ENCODE assay signal across 22 mouse cellular contexts in the genomic region with DNA sequence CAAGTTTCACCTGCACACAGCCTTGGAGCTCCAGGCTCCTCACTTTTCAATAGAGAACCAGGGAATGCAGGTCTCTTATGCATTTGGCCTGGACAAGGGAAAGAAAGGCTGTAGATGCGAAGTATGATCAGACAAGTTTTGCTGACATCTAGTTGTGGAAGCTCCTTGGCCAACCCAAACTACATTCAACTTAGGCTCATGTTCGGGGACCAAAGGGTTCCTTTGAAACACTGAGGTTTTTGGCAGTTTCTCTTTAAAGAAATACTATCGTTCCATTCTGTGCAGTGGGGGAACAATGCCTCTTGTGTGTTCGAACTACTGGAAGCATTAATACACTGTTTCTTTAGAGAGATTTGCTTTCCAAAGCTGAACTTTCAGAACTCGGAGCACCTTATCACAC.
A peak's percentile ranks its signal among the peaks of the same experiment; 100 is the strongest.
DNase-seq lines count a peak whose midpoint lies in the region; ATAC-seq and TF ChIP-seq lines count a peak whose summit lies in the region.
"Had no signal": no experiment of that assay in that cellular context is flagged by ENCODE, and none has a peak within 500 bp of the region (broad histone marks: within the 10 kb centered on the region; RNA-seq: fewer than 3 reads in every experiment).

No protein-coding gene starts in this region.

- TF ChIP-seq CTCF in kidney, postnatal 0 days (IDR thresholded peaks at IDR 0.05; ENCODE audit: low read depth), result no peak
- TF ChIP-seq CTCF in CH12.LX (conservative IDR thresholded peaks at IDR 0.05 in 1 of 2, IDR thresholded peaks at IDR 0.05 in 1 of 2; ENCODE audit: low read depth in 2 of 2, low read length in 2 of 2), result no peak
- no peak for TF ChIP-seq CTCF in midbrain, postnatal 0 days (IDR thresholded peaks at IDR 0.05)

- no peak for TF ChIP-seq EP300 in CH12.LX (IDR thresholded peaks at IDR 0.05; ENCODE audit: low read length)

- no peak overlapping the region for H3K4me3 ChIP-seq in kidney, postnatal 0 days (replicated peaks; ENCODE audit: low read depth, low read length)
- H3K4me3 ChIP-seq in CH12.LX (replicated peaks in 1 of 3; ENCODE audit: low read depth in 2 of 3, low read length in 2 of 3, poor library complexity in 1 of 3), result no peak overlapping the region
- no peak overlapping the region for H3K4me3 ChIP-seq in limb, embryonic 14.5 days (replicated peaks; ENCODE audit: low read length)
- no peak overlapping the region for H3K4me3 ChIP-seq in midbrain, postnatal 0 days (ENCODE audit: low read depth, low read length)
- H3K4me3 ChIP-seq: embryonic facial prominence, embryonic 12.5 days; embryonic facial prominence, embryonic 15.5 days; hindbrain, embryonic 12.5 days; hindbrain, embryonic 15.5 days had no signal

- H3K79me2 ChIP-seq in CH12.LX (replicated peaks; ENCODE audit: control insufficient read depth, extremely low read depth, insufficient read depth, poor library complexity, severe bottlenecking), result no peaks in the 10 kb centered on the region

- 0 out of 2 replicates have a peak overlapping the region, but pooled peaks have one; percentile 72 for H3K27ac ChIP-seq in kidney, postnatal 0 days
- no peak overlapping the region for H3K27ac ChIP-seq in CH12.LX (ENCODE audit: insufficient read depth, low read depth)
- 0 out of 2 replicates have a peak overlapping the region, but pooled peaks have one; percentile 19 for H3K27ac ChIP-seq in limb, embryonic 14.5 days (replicated peaks; ENCODE audit: low read depth, low read length)
- no peak overlapping the region for H3K27ac ChIP-seq in midbrain, postnatal 0 days (ENCODE audit: low read depth, low read length)
- H3K27ac ChIP-seq: embryonic facial prominence, embryonic 15.5 days; gastrocnemius, adult 2 months; hindbrain, embryonic 15.5 days had no signal

- dilution Hi-C loops in CH12.LX (cut with MboI; ENCODE audit: extremely low pct_ligation_motif_present, extremely low pct_unique_long_range_greater_than_20kb, low sequenced_read_pairs), result no loop called here

- DNase-seq in kidney, postnatal 0 days (ENCODE audit: low spot score), result no peak
- no peak for DNase-seq in kidney, postnatal 36 days
- DNase-seq in CH12.LX (ENCODE audit: extremely low read depth), result no peak
- DNase-seq in limb, embryonic 14.5 days (ENCODE audit: low spot score), result no peak
- no peak for DNase-seq in midbrain, postnatal 0 days (ENCODE audit: low spot score)
- DNase-seq in left cerebral cortex, adult 18-20 months (ENCODE audit: low spot score in 2 of 2), result no peak
- DNase-seq: adrenal gland, adult 8-10 months; adrenal gland, postnatal 36 days; B cell, adult 2 months; cerebellum, adult 18-20 months; cerebellum, adult 9-10 months; cerebellum, postnatal 14 days; forebrain, postnatal 0 days; gastrocnemius, postnatal 14 days had no signal

- 84% methylated on average over 5 of the region's 5 CpGs for WGBS in kidney, postnatal 0 days
- WGBS in limb, embryonic 14.5 days, result 66% methylated on average over 5 of the region's 5 CpGs
- WGBS in midbrain, postnatal 0 days, result 68% methylated on average over 5 of the region's 5 CpGs

- no peak for ATAC-seq in kidney, postnatal 0 days (replicated peaks; ENCODE audit: low FRiP score, low read depth)
- no peak for ATAC-seq in limb, embryonic 14.5 days (ENCODE audit: low FRiP score, low read depth)
- ATAC-seq in midbrain, postnatal 0 days (ENCODE audit: low FRiP score), result no peak
- ATAC-seq: activated CD4-positive, CD25-positive, alpha-beta regulatory T cell, adult 4 months; forebrain, embryonic 14.5 days; forebrain, postnatal 0 days had no signal

- no peaks in the 10 kb centered on the region for H3K36me3 ChIP-seq in kidney, postnatal 0 days (ENCODE audit: insufficient read depth, low read length)
- no peaks in the 10 kb centered on the region for H3K36me3 ChIP-seq in CH12.LX (replicated peaks in 1 of 2; ENCODE audit: control insufficient read depth in 1 of 2, insufficient read depth in 1 of 2, low read length in 1 of 2)
- H3K36me3 ChIP-seq in limb, embryonic 14.5 days (ENCODE audit: control insufficient read depth, insufficient read depth, low read length), result no peaks in the 10 kb centered on the region
- no peaks in the 10 kb centered on the region for H3K36me3 ChIP-seq in midbrain, postnatal 0 days (ENCODE audit: insufficient read depth, low read length)
- H3K36me3 ChIP-seq: embryonic facial prominence, embryonic 12.5 days; embryonic facial prominence, embryonic 15.5 days; hindbrain, embryonic 12.5 days; hindbrain, embryonic 15.5 days had no signal

- no peaks in the 10 kb centered on the region for H3K9me3 ChIP-seq in kidney, postnatal 0 days (replicated peaks; ENCODE audit: low read length)
- H3K9me3 ChIP-seq in CH12.LX (replicated peaks; ENCODE audit: low read length), result no peaks in the 10 kb centered on the region
- no peaks in the 10 kb centered on the region for H3K9me3 ChIP-seq in limb, embryonic 14.5 days (ENCODE audit: control insufficient read depth, low read length)
- H3K9me3 ChIP-seq in midbrain, postnatal 0 days (ENCODE audit: low read length), result no peaks in the 10 kb centered on the region
- H3K9me3 ChIP-seq: embryonic facial prominence, embryonic 12.5 days; embryonic facial prominence, embryonic 15.5 days; hindbrain, embryonic 12.5 days; hindbrain, embryonic 15.5 days had no signal

- H3K4me1 ChIP-seq in kidney, postnatal 0 days (replicated peaks; ENCODE audit: insufficient read depth, low read length), result peaks cover 17% of the 10 kb centered on the region
- peaks cover 0 to 2% of the 10 kb centered on the region in 2 experiments; a peak in 1 of 4 replicates for H3K4me1 ChIP-seq in CH12.LX (ENCODE audit: control insufficient read depth in 1 of 2, insufficient read depth in 2 of 2)
- H3K4me1 ChIP-seq in limb, embryonic 14.5 days (ENCODE audit: control insufficient read depth, insufficient read depth, low read length), result no peaks in the 10 kb centered on the region
- no peaks in the 10 kb centered on the region for H3K4me1 ChIP-seq in midbrain, postnatal 0 days (ENCODE audit: insufficient read depth, low read length)
- H3K4me1 ChIP-seq: hindbrain, embryonic 15.5 days had no signal

- in situ Hi-C loops in CH12.LX (cut with MboI; ENCODE audit: low pct_ligation_motif_present, low pct_unique_long_range_greater_than_20kb, low sequenced_read_pairs), result no loop called here

- H3K4me2 ChIP-seq in kidney, postnatal 0 days (ENCODE audit: low read length), result 0 out of 2 replicates have a peak overlapping the region, but pooled peaks have one; percentile 51
- peak overlapping the region; percentile 85 for H3K4me2 ChIP-seq in CH12.LX (ENCODE audit: insufficient read depth, low read depth, poor library complexity, severe bottlenecking)
- H3K4me2 ChIP-seq in limb, embryonic 14.5 days (replicated peaks; ENCODE audit: low read depth, low read length, severe bottlenecking), result no peak overlapping the region
- no peak overlapping the region for H3K4me2 ChIP-seq in midbrain, postnatal 0 days (ENCODE audit: low read depth, low read length, poor library complexity, severe bottlenecking)
- H3K4me2 ChIP-seq: embryonic facial prominence, embryonic 12.5 days; embryonic facial prominence, embryonic 15.5 days; heart, embryonic 11.5 days; hindbrain, embryonic 12.5 days; hindbrain, embryonic 15.5 days had no signal

- no peak for TF ChIP-seq POLR2A in CH12.LX (IDR thresholded peaks at IDR 0.05; ENCODE audit: low read depth, low read length)
- no peak for TF ChIP-seq POLR2A in limb, embryonic 14.5 days (IDR thresholded peaks at IDR 0.05; ENCODE audit: borderline replicate concordance, extremely low read depth, insufficient read depth, insufficient read length)

- TF ChIP-seq RAD21 in CH12.LX (IDR thresholded peaks at IDR 0.05; ENCODE audit: low read depth, low read length), result no peak

- no peak overlapping the region for H3K9ac ChIP-seq in kidney, postnatal 0 days (ENCODE audit: low read depth, low read length)
- H3K9ac ChIP-seq in CH12.LX (ENCODE audit: insufficient read depth, low read depth), result no peak overlapping the region
- no peak overlapping the region for H3K9ac ChIP-seq in limb, embryonic 14.5 days (ENCODE audit: low read depth, low read length, severe bottlenecking)
- H3K9ac ChIP-seq in midbrain, postnatal 0 days (replicated peaks; ENCODE audit: low read length, poor library complexity, severe bottlenecking), result no peak overlapping the region
- H3K9ac ChIP-seq: embryonic facial prominence, embryonic 12.5 days; embryonic facial prominence, embryonic 15.5 days; forebrain, postnatal 0 days; hindbrain, embryonic 15.5 days had no signal

- no peaks in the 10 kb centered on the region for H3K27me3 ChIP-seq in kidney, postnatal 0 days (ENCODE audit: insufficient read depth, low read length)
- H3K27me3 ChIP-seq in CH12.LX (replicated peaks), result no peaks in the 10 kb centered on the region
- no peaks in the 10 kb centered on the region for H3K27me3 ChIP-seq in limb, embryonic 14.5 days (ENCODE audit: control insufficient read depth, insufficient read depth, low read length)
- no peaks in the 10 kb centered on the region for H3K27me3 ChIP-seq in midbrain, postnatal 0 days (ENCODE audit: insufficient read depth, low read length)
- H3K27me3 ChIP-seq: embryonic facial prominence, embryonic 12.5 days; embryonic facial prominence, embryonic 15.5 days; hindbrain, embryonic 12.5 days had no signal

TF ChIP-seq in CH12.LX, 34 proteins besides CTCF, POLR2A, EP300 and RAD21:
- TF ChIP-seq NELFE (IDR thresholded peaks at IDR 0.05; ENCODE audit: low read depth, low read length), result no peak
- TF ChIP-seq MXI1 (IDR thresholded peaks at IDR 0.05; ENCODE audit: low read depth, low read length), result no peak
TF ChIP-seq in CH12.LX: peak in this region for 0.

Comparison
In these comparisons a context has a peak if more than half of its experiments do, and no peak if none do; other contexts are left out.
1. H3K27ac ChIP-seq: peak in kidney, postnatal 0 days (single experiment) and limb, embryonic 14.5 days (single experiment); none in CH12.LX (single experiment) and midbrain, postnatal 0 days (single experiment).
2. H3K4me2 ChIP-seq: peak in kidney, postnatal 0 days (single experiment) and CH12.LX (single experiment); none in limb, embryonic 14.5 days (single experiment) and midbrain, postnatal 0 days (single experiment).